Mouse (Mus musculus) v-Abl transformed pro-B cells (cell line): ENCODE results near the gene Dleu7.

Experiments
- in situ Hi-C, 2 experiments: fragments of 400-800 bp; cut with MboI; formaldehyde crosslinking; loops; one replicate each; pipeline ENCODE4 v1.15.1; 2025; ENCODE audit not compliant: unreplicated experiment in 2 of 2

Gene Dleu7

DNA sequence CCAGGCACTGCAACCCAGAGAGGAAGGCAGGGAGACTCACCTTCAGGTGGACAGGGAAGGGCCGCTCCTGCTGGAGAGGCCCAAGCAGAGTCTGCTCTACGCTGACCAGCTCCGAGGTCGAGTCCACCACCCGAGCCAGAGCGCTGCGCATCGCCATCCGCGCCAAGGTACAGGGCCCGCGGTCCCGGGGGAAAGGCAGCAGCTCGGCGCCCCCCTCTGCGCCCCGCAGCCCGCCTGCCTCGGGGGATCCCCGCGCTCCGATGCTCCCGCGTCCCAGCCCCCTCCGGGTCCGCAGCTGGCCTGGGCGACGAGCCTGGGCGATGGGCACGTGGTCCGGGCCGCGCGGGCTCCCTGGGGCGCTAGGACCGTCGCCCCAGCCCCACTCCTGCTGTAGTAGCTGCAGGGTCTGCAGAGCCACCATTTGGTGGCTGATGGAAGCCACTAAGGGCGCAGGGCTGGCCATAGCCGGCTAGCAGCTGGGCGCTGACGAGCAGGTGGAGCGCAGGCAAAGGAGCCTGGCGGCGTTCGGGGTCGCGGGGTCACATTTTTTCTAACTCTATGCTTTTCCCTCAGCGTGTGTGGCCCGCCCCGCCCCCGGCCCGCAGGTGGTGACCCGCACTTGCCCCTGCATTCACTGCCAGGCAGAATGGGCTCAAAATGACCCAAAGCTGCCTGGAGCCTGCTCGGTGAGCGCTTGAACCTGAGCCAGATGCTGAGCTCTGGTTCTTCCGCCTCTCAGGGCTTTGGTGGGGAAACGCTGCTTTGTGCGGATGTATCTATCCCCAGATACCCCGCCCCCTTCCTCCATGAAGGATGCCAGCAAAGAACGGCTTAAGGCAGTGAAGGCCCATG is at the start of gene Dleu7, which contains the start of gene Rnaseh2b:
Dleu7 (minus strand) TSS at position 560 of the 852 bp plus-strand sequence.
Rnaseh2b (plus strand) TSS at position 102 of the 852 bp plus-strand sequence.
- in situ Hi-C loops, result no loop called here

DNA sequence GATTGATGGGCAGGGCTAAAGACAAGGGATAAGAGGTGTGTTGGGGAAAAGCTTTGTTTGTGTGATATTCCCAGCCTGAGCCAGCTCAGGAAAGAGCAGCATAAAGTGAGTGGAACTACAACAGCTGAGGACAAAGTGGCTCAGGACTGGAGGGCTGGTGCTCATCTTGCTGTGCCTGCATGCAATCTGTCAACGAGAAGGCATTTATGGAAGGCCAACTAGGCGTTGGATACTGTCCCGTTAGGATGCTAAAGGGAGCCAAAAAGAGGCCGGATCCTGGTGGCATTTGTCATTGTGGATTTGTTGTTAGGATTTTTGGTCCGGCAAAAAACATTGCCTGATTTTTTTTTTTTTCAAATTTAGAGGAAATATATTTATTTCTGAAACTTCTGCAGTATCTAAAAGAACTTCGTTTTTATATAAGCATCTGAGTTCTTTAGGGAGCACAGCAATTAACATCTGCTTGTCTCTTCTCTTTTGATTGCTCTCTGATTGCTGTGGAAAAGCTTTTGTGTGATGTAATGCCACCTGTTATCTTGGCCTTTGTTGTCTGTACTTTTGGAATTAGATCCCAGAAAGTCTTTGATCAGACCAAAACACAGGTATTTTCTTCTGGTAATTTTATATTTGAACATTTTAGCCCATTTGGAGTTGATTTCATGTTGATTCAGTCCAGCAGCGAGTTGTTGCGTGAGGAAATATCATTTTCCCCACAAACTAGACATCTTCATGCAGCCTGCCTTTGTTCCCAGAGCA is 49.2 kb upstream of the Dleu7 start:
- in situ Hi-C loops, result loop anchor here in 1 of 2 experiments (5.0 kb wide), 1 partner anchor 105 kb away; no protein-coding TSS in a partner anchor

DNA sequence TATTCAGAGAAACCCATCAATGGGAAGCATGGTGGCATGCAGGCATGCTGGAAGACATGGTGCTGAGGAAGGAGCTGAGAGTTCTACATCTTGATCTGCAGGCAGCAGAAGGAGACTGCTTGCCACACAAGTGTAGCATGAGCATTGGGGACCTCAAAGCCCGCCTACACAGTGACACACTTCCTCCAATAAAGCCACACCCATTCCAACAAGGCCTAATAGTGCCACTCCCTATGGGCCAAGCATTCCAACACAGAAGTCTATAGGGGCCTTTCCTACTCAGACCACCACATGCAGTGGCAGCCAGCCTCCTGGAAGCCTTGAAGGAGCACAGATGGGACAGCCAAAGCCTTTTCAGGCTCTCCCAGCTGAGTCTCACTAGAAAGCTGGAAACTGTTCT is 46.3 kb upstream of the Dleu7 start:
- in situ Hi-C loops, result no loop called here

DNA sequence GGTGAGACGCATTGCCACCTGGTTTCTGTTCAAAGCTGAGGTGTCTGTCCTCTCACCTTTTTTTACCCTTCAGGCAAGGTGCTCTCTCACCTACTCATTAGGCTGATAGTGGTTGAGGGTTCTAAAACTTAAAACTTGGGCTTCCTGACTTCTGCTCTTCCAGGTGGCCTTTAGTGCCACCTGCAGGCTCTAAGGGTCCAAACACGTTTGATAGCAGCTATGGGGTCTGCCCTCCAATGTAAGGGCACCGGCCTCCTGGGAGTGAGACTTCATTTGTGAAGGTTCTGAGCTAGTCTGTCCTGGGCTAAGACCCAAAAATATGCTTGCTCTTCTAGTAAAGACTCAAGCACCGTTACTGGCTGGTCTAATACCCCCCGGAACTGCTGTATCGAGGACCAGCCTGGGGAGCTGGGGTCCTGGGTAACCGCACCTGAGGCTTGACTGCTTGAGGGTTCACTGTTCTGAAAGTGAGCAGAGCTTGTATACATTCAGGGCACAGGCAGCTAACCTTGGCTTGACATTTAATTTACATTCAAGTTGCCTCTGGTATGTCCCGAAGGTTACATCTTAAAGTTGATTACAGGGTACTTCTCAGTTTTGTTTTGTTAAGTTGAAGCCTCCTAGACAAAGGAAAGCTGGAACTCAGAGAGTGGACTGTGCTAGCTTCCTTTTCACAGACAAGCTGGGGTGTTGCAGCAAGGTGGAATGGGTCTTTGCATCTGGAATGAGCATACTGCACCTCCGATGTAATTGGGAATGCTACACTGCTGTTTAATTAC is 41.3 kb upstream of the Dleu7 start:
- in situ Hi-C loops, result no loop called here

DNA sequence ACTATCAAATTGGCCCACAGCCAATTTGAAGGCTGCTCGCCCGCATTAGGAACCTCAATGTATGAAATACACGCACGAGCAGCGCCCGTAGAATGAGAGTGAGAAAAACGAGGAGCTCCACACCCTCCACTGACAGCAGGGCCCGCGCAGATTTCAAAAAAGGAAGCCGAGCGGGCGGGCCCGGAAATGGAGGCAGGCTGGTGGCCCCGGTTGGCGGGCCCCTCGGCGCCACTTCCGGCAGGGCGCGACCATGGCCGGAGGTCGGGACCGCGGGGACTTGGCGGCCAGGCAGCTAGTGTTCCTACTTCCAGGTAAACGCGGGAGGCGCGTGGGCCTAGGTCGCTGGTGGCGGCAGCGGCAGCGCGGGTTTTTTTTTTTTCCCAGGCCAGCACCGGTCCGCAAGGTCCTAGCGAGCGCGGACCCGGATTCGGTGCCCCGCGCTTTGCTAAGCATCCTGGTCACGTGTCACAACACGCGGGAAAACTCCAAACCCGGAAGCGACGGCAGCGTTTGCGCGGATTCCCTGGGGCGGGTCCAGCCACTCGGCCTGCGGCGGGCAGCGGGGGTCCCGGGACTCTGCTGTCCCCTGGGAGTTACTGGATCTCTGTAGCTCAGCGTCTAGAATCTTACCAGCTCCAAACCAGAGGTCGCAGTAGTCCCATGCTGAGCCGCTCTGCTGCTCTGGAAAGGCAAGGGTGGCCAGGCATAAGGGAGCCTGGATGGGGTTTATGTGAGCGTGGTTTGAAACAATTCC is 39.2 kb upstream of the Dleu7 start:
- in situ Hi-C loops, result no loop called here

DNA sequence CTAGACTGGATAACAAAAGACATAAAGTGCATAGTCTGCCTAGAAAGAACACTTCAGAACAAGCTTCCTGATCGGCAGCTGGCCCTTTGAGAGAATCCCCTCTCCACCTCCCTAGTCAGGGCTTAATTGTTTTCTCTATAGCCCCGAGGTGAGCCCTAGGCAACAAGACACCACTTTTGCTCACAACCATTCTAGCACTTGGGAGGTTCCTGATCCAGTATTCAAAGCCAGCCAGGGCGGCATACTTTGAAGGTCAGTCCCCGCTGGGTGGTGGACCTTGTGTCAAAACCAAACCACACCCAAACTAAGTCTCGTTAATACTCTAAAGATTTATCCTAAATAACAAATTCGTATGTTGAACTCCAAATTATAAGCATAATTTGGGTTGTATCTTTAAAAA is 38.6 kb upstream of the Dleu7 start:
- in situ Hi-C loops, result no loop called here

DNA sequence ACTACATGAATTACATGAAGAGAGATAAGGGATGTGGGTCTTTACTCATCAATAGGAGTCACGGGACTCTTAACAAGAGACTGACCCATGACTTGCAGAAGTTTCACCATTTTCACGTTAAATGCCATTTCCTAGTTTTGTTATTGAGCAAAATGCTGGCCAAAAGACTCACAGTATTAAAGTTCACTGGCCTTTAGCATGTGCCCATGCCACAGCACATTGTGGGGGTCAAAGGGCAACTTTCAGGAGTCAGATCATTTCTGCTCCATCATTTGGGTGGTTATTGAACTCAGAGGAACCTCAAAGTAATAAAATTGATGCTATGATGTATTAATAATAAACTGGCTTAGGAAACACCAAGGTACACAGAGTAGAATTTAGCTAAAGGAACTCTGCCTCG is 36.8 kb upstream of the Dleu7 start:
- in situ Hi-C loops, result loop anchor here (10.0 kb wide), 3 partner anchors 75 to 285 kb away; partner anchors contain the start of gene Gucy1b2 (in 1 of the 2)

DNA sequence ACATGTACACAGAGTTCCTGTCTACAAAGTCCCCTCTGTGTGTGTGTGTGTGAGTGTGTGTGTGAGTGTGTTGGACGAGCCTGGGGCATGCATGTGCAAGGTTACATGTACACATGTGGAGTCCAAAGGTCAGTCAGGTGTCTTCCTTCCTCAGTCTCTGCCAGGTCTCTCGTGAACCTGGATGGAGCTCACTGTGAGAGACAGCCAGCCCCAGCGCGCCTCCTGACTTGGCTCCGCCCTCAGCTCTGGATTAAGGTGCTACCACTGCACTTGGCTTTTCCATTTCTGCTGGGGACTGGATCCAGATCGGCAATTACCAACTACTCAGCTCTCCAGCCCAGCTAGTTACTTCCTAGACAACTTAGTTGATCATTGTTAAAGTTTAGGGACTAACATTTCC is 35.8 kb upstream of the Dleu7 start:
- in situ Hi-C loops, result loop anchor here (10.0 kb wide), 3 partner anchors 74 to 284 kb away; partner anchors contain the start of gene Gucy1b2 (in 1 of the 2)

DNA sequence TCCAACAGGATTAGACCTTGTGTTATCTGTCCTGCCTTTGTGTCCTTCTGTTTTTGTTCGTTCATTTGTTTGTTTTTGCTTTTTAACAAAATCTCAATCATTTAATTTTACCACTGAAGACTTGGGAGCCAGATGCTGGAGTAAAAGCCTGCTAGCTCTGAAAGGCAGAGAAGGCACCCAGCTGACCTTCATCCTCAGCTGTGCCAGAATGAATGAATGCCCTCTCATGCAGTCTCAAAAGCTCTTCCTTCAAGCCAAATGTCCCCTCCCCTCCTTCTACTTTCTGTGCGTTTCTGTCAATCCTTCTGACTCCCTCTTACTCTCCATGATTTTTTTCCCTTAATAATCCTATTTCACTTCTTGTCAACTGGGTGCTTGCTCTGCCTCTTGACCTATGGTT is 34.3 kb upstream of the Dleu7 start:
- in situ Hi-C loops, result loop anchor here (10.0 kb wide), 3 partner anchors 72 to 282 kb away; partner anchors contain the start of gene Gucy1b2 (in 1 of the 2)

DNA sequence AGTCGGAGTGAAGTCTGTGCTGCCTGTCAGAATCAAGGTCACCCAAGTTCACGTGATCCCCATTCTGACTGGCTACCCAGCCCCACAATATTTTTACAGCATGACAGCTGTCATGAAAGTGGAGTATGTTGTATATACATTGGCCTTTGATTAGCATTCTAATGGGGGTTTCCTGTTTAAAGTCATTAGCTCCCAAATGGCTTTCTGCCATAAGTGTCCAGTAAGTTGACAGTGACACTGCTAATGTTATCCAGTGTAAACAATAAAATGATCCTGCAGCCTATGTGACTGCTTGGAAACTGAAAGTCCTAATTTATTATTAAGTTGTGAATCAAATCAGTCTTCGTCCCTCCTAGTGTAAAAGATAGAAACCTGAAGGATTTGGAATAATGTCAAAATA is 33.2 kb upstream of the Dleu7 start:
- in situ Hi-C loops, result loop anchor here (10.0 kb wide), 3 partner anchors 71 to 281 kb away; partner anchors contain the start of gene Gucy1b2 (in 1 of the 2)

DNA sequence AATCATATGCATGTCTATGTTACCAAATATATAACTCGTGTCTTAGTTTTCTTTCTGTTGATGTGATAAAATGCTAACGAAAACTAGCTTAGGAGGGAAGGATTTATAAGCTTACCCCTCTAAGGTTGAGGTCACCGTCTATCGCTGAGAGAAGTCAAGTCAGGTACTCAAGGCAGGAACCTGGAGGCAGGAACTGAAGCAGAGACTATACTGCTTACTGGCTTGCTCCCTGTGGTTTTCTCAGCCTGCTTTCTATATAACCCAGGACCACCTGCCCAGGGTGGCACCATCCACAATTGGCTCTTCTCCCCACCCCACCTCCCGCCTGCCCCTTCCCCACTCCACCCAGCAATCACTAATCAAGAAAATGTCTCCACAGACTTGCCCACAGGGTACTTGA is 32.1 kb upstream of the Dleu7 start:
- in situ Hi-C loops, result loop anchor here (5.0 to 10.0 kb wide), 6 partner anchors 70 to 753 kb away; partner anchors contain the start of gene Gucy1b2 (in 1 of the 2)

DNA sequence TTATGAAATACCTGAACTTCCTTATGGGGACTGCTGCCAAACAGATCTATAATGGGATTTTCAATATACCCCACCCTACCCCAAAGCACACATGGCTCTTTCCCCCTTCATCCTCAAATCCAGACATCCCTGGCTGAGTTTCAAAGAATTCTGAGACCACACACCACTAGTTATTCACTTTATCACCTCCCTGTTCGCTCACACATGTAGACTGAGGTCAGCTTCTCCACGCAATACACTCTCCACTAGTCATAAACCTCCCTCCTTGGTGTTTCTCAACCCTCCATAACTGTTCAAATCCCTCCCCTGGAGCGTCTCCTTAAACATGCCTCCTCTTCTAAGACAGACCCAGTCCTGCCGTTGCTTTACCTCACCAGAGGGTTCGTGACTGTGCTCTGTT is 30.6 kb upstream of the Dleu7 start:
- in situ Hi-C loops, result loop anchor here (5.0 to 10.0 kb wide), 6 partner anchors 69 to 751 kb away; partner anchors contain the start of gene Gucy1b2 (in 1 of the 2)

DNA sequence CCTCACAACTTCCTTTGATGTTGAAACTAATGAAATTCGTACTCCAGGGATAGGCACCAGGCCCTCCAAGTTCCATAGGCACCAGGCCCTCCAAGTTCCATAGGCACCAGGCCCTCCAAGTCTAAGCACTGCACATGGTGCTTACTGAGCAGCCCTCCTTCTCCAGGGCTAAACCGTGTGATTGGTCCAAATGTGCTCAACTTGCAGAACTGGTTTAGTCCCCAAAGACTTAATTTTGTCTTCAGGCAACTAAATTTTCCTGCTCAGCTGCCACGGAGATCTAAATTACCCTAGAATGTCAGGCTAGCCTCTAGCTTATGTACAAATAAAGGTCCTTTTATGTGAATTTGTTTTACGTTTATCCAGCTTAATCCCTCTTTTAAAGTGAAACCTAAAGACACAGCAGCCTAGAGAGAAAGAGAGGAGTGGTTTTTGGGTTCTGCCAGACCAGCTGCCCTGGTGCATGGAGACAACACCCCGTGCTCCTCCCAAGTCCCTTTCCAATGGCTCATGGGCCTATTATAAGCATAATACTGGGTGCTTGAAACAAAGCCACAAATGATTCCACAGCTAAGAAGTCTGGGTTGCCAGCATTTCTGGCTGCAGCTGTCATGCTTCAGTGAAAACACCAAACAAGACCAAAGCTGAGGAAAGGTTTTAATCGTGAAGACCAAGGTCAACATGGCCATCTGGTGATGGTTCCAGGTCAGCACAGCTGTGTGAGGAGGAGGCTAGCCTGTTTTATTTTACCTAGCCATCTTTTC is 29.9 kb upstream of the Dleu7 start:
- in situ Hi-C loops, result loop anchor here (5.0 to 10.0 kb wide), 6 partner anchors 68 to 750 kb away; partner anchors contain the start of gene Gucy1b2 (in 1 of the 2)

DNA sequence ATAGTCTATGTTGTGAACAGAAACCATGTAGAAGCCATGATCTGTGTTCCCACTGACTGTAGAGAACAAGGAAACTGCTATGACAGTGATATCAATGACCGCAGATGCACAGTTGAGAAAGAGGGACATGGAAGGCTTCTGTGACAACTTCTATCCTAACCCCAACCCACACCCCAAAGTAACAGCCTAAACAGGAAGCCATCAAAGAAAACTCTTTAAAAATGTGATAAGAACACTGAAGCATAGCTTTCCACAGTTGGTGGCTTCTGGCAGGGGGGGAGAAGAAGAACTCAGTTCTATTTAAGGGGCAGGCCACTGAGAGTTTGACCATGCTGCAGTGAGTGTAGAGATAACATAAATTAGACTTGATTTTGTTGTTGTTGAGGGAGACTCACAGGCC is 18.8 kb upstream of the Dleu7 start:
- in situ Hi-C loops, result loop anchor here in 1 of 2 experiments (10.0 kb wide), 1 partner anchor 747 kb away; no protein-coding TSS in a partner anchor

DNA sequence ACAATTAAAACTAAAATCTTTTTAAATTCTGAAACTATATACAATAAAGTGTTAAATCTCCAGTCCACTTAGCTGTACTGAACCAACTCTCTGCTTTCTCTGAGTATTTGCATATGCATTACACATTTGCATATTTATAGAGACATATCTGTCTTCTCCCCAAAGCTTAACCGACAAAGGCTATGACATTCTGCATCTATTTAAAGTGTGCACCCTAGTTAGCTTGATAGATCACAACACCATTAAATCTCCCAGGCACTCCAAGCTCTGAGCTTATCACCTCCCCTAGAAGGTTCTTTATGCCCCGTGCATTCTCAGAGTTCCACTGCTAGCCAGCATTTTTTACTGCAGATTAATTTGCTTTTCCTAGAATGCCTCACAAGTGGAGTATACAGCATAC is 16.2 kb upstream of the Dleu7 start:
- in situ Hi-C loops, result no loop called here

DNA sequence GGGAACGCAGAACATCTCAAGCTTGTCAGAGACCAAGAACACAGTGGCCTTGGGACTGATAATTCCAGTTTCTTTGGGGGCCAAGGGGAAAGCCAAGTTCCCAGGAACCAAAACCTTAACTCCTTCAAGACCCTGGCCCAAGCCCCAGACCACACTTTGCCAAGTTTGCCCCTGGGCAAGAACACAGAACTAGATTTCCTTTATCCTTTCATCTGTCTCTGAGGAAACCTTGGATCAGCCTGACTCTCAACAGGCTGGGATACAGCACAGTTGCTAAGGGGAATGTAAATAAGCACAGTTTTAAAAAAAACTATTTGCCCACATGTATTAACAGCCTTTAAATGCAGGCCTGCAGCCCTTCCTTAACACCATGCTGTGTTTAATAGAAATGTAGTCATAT is 14.7 kb upstream of the Dleu7 start:
- in situ Hi-C loops, result no loop called here

DNA sequence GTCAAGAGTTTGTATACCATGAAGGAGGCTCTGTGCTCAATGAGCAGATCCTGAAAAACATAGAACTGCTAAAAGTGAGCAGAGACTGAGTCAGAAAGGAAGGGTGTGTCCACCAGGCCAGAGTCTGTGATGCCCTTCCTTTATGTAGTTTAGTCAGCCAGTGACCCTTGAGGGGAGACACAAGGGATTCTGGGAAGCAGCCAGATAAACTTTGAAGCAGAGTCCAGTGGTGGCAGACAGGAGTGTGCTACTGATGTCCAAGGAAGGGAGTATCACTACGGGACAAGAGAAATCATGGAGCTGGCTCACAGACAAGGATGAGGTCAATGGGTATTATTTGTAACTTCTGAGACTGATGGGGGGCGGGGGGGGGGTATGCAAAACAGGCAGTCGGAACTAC is 7.2 kb upstream of the Dleu7 start:
- in situ Hi-C loops, result no loop called here

DNA sequence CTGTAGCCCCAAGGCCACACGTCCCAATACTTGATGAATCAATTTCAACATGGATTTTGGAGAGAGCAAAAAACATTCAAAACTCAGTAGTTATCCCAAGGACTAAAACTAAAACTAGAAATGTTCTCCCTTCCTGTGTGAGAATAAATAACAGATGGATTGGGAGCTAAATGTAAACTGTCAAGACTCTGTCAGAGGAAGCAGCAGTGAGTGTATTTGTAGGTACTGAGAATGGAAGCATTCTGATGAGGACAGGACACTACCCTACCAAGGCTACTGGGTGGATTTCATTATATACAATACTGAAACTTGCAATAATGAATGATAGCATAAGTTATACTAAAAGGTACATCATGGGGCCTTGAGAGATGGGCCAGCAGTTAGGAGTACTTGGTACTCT is 6.0 kb upstream of the Dleu7 start:
- in situ Hi-C loops, result no loop called here

DNA sequence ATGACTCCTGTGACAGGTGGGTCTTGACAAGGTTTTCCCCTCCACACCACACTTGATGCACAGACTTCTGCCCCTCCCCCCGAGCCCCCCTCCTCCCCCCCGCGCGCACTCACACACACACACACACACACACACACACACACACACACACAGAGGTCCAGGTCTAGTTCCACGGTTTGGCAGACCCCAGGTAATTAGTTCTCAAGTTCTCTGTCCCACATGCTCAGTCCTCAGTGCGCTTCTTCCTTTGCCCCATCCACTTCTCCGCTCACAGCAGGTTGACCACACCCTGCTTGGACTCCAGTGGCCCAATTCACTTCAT is 720 bp downstream of the Dleu7 start:
- in situ Hi-C loops, result no loop called here
